Mouse (Mus musculus) bone marrow macrophage, adult 2 months (primary cell): ENCODE measurements at regions not wholly inside any gene's neighbourhood (a gene's known extent, or its start where the extent isn't known, plus 50 kb on each side); places are given as distances from the start of the nearest gene placed in this dataset.

Experiments used
- H3K27ac ChIP-seq: 2 replicates; pipeline ENCODE4 v1.5.1; 2012; ENCODE audit warnings: low read depth, low read length; ENCODE audit not compliant: insufficient read depth
- H3K4me1 ChIP-seq: 2 replicates; pipeline ENCODE4 v1.6.1; 2012; ENCODE audit warnings: low read length; ENCODE audit not compliant: control insufficient read depth, insufficient read depth
- H3K4me3 ChIP-seq: 2 replicates; pipeline ENCODE4 v1.5.1; 2012; ENCODE audit warnings: mild to moderate bottlenecking, low read length, moderate library complexity; ENCODE audit not compliant: insufficient read depth
- CTCF ChIP-seq: IDR thresholded peaks from 2 replicates; pipeline ENCODE4 v1.5.1; 2012; ENCODE audit warnings: low read depth, mild to moderate bottlenecking, low read length, moderate library complexity
- POLR2A ChIP-seq: IDR thresholded peaks from 2 replicates; pipeline ENCODE4 v1.6.1; 2012; ENCODE audit warnings: mild to moderate bottlenecking, low read depth, low read length, borderline replicate concordance

GRCm38 (mm10) chr16:5316271-5316670 lies 60.5 kb upstream of the Eef2kmt start:
- TF ChIP-seq POLR2A (no peak), CTCF (no peak)
- Histone ChIP-seq H3K4me3 (no peak overlapping the region), H3K27ac (no peak overlapping the region), H3K4me1 (no peaks in the 10 kb centered on the region)

- Histone ChIP-seq H3K4me1 (peaks cover 4% of the 10 kb centered on the region; the same call in 1 of the 2 replicates), H3K4me3 (no peak overlapping the region), H3K27ac (no peak overlapping the region)
- TF ChIP-seq POLR2A (no peak), CTCF (no peak)
Measured at GRCm38 (mm10) chr16:5313261-5313660, 57.5 kb upstream of the Eef2kmt start.

- peaks cover 7% of the 10 kb centered on the region for H3K4me1 ChIP-seq
- H3K27ac ChIP-seq, result no peak overlapping the region
- TF ChIP-seq CTCF (no peak), POLR2A (no peak)
- H3K4me3 ChIP-seq, result no peak overlapping the region
Measured at GRCm38 (mm10) chr16:5311456-5311855, 55.7 kb upstream of the Eef2kmt start.

- Histone ChIP-seq H3K27ac (no peak overlapping the region), H3K4me3 (no peak overlapping the region), H3K4me1 (peaks cover 7% of the 10 kb centered on the region)
- TF ChIP-seq CTCF (no peak), POLR2A (no peak)
Measured at GRCm38 (mm10) chr16:5310736-5311135, 55.0 kb upstream of the Eef2kmt start.

GRCm38 (mm10) chr16:5307761-5308160 lies 52.0 kb upstream of the Eef2kmt start:
- peaks cover 7% of the 10 kb centered on the region for H3K4me1 ChIP-seq
- no peak overlapping the region for H3K27ac ChIP-seq
- no peak for TF ChIP-seq POLR2A
- no peak for TF ChIP-seq CTCF
- H3K4me3 ChIP-seq, result no peak overlapping the region

GRCm38 (mm10) chr16:5307249-5307605 lies 51.4 kb upstream of the Eef2kmt start:
- TF ChIP-seq CTCF (no peak), POLR2A (no peak)
- Histone ChIP-seq H3K4me3 (no peak overlapping the region), H3K4me1 (peaks cover 7% of the 10 kb centered on the region), H3K27ac (no peak overlapping the region)

- no peak overlapping the region for H3K4me3 ChIP-seq
- H3K27ac ChIP-seq, result no peak overlapping the region
- peaks cover 7% of the 10 kb centered on the region for H3K4me1 ChIP-seq
- TF ChIP-seq POLR2A (no peak), CTCF (peak; percentile 83)
Measured at GRCm38 (mm10) chr16:5306588-5307248, 50.9 kb upstream of the Eef2kmt start.
